Mouse (Mus musculus) ES-Bruce4 (cell line): ENCODE results near the gene Magi2.

Source experiments
- CTCF ChIP-seq: IDR thresholded peaks from one replicate; pipeline ENCODE4 v1.8.1; 2011; ENCODE audit warnings: low read depth, low read length
- POLR2A ChIP-seq: IDR thresholded peaks from one replicate; pipeline ENCODE4 v1.8.1; 2011; ENCODE audit warnings: low read length; ENCODE audit not compliant: insufficient read depth

DNA sequence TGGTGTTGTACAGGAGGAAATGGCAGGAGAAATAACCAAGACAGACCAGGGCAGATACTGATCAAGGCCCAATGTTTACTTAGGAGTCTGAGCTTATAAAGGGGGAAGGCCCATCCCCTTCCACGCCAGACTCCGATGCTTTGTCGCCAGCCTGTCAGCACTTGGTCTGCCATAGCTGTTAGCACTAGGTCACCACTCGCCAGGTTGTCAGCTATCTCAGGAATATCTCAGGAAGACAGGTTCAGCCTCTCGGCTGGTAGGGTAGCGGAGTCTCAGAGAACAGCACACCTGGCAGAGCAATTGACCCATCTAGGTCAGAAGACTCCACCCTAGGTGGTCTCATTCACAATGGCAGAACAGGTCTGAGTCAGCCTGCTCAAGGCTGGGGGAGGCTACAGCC, 1514.4 kb downstream of the Magi2 start:
- TF ChIP-seq CTCF (no peak), POLR2A (no peak)
